Mouse (Mus musculus) T-cell, adult 2 months (primary cell): Measurements from ENCODE around the gene Dennd4b.
"Not testable (repeated sequence)": the region's sequence is repeated elsewhere in the genome, so short reads cannot be mapped to it uniquely, and the experiment has no call there.

Source experiments
- DNase-seq: peaks from one replicate; pipeline ENCODE4 v3.0.0; 2022; ENCODE audit warnings: low spot score

Dennd4b gene

DNA sequence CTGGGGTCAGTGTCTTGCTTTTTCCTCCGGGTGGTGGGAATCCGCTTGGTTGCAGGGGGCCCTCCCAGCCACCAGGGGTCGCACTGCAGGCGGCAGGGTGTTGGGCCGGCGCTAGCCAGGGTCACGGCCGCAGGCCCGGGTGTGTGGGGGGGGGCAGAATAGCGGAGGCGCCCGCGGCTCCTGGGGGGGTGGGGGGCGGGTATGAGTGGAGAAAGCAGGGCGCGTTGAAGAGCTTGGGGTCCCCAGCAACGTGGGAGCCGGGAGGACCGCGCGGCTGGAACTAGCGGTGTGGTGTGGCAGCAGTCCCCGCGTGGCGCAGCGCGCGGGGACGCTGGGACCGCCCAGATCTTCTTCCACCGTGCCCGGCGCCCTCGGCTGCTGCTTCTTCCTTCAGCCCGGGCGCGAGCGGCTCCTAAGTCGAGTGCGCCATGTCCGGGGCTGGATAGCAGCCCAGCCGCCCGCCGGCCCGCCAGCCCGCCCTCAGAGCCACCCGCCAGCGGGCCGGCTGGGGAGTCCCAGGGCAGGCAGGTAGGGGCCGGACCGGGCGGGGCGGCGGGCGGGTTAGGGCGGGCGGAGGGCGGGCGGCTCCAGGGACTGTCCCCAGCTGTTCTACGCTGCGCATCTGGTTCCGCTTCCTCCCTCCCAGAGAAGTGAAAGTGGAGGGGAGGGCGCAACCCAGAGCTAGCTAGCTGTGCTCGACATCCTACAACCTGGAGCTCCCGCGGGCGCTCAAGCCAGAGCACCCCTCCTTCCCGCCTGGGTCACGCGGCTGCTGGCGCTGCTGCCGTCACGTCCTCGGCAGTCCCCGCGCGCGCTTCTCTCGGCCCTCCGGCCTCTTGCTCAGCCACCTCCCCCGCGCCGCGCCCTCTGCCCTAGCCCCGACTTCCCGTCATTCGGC lies at the start of gene Dennd4b:
Dennd4b (plus strand) TSS at position 152 of the 898 bp plus-strand sequence.
- DNase-seq, result peak; percentile 91

DNA sequence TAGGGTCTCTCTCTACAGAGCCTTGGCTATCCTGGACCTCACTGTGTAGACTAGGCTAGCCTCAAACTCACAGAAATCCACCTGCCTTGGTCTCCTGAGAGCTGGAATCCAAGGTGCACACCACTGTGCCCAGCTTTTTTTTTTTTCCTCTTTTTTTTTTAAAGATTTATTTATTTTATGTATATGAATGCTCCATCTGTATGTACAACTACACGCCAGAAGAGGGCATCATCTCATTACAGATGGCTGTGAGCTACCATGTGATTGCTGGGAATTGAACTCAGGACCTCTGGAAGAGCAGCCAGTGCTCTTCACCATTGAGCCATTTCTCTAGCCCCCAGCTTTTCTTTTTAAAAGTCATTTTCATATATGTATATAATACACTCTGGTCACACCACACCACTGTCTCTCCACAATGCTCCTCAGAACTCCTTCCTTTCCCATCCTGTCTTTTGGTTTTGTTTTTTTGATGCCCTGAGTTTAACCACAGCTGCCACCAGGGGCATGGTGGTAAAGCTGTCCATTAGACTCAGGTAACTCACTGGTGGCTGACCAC lies 49.1 kb upstream of the Dennd4b start:
- no peak for DNase-seq

DNA sequence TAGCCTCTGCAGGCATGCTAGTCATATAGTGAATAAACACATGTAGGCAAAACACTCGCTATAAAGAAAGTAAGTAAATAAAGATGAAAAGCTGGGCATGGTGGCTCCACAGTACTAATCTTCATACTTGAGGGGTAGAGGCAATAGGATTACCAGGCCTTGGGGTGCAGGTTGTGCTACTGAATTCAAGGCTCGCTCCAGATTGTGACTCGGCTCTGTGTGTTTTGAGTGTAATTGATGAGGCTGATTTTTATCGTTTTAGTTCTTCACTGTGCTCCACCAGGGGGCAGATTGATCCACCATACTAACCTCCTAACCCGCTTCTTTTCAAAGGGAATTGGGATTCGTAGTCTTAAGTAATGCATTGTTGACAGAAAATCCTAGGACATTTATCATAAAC lies 44.9 kb upstream of the Dennd4b start:
- peak; percentile 53 for DNase-seq

DNA sequence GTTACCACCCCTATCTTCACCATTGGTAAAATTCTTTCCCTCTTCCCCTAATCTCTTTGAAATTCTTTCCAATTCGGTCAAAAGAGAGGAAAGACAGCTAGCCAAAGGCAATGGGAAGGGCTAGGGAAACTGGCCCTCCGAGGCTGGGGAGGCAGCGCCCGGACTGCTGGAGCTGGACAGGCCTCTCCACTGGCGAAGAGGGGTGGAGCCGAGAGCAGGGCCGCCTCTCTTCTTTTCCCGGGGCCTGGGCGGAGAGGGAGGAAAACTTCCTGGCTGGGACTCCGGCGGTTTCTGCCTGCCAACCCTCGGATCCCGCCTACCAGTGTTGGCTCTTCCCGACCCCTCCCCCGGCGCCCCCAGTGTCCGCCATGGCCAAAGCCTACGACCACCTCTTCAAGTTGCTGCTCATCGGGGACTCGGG lies 44.4 kb upstream of the Dennd4b start:
- no peak for DNase-seq

DNA sequence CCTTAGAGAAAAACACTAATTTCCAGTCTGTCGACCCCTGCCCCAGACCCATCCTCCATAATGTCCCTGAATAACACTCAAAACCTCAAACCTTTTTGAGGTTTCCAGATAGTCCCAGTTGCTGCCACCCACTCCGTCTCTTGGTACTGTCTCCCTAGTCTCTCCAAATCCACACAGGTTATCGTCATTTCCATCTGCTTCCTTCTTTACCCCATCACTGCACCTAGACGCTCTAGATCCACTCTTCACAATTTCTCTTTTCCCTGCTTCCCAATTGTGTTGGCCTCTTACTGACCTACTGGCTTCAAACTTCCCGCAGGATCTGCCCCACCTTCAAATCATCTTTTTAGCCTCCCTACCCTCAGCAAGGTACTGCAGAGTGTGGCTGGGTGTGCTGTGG lies 43.9 kb upstream of the Dennd4b start:
- DNase-seq, result no peak

DNA sequence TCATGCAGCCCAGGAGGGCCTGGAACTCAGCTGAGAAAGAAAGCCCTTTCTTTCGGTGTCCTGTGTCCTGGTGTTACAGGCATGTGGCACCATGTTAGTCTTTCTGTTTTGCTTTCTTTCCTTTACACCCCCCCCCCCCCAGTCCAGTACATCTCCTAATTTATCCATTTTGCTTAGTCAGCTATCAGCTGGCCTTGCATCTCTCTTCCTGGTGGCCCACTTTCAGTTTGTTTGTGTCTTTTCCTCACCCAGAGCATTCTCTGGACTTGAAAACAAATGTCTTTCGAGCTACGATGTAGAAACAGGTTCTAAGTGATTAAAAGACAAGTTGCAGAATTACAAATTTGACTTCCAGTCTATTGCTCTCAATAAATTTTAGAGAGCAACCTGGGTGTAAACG lies 42.5 kb upstream of the Dennd4b start:
- DNase-seq, result no peak

DNA sequence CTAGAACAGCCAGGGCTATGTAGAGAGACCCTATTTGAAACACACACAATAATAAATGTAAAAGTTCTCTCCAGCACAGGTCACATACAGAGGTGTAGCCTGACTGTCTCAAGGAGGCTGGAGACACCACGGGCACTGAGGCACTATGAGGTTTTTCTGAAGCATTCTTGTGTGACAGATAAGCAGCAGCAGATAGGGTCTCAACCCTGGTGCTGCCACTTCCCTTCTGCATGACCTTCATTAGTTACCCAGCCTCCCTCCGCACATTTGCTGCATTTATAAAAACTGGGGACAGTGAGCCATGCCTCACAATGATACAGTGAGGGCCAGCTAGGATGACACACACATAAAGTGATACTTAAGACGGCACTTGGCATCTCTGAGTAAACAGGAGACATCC lies 42.0 kb upstream of the Dennd4b start:
- no peak for DNase-seq

DNA sequence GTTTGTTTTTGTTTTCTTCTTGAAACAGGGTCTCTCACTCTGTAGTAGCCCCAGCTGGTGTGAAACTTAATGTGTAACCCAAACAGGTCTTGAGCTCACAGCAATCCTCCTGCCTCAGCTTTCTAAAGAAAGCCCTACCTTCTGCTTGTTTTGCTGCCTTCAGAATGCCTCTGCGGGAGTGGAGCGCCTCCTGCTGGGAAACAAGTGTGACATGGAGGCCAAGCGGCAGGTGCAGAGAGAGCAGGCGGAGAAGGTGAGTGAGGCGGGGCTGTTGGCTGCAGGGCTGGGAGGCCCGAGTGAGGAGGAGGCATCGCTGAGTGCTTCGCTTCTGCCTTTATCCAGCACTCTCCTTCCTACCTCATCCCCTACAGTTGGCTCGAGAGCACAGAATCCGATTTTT lies 40.7 kb upstream of the Dennd4b start:
- DNase-seq, result no peak

DNA sequence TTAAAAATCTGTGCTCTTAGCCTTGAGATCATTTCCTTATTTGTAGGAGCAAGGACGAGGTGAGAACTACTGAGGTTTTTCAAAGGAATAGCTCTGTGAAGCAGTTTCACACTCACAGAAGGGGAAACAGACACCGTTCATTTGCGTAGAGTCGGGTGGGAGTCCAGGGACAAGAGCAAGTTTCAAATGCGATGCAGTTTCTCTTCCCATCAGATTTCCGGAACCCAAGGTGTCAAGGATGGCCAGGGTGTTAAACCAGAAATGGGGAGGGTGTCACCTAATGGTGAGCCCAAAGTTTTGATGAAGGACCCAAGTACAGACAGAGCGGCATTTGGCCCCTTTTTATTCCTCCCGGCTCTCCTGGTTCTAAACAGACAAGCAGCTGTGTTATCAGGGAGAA lies 33.9 kb upstream of the Dennd4b start:
- DNase-seq, result no peak

DNA sequence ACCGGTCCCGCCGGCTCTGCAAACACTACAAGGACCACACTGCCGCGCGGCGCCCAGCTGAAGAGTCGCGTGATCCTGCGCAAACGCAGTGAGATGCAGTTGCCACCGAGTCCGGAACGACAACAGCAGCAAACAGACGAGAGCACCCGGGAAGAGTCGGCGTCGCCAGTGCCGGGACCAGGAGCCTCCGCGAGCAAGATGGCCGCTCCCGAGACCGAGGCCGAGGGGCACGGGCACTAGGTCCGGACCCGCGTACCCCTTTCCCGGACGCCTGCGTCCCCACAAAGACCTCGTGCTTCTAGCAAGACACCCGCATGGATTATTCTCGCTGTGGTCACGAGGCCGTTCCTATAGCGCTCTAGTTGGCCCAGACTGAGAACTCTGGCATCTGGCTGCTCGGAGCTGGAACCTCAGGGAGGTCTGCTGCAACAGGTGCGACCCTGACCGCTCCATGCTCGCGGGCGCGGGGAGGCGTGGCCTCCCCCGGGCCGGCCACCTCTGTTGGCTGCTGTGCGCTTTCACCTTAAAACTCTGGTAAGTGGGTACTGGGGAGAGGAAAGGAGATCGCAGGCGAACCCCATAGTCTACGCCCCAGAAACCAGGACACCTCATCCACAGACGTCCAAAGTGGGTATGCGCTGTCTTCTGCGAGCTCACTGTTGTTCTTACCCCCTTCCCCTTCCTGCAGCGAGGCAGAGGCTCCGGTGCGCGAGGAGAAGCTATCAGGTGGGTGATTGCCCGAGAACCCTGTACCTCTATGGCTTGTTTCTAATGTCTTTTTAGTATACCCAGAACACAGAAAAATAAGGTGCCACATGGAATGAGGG lies 33.3 kb upstream of the Dennd4b start, which contains the start of gene Jtb:
Jtb (plus strand) TSS at position 91 of the 827 bp plus-strand sequence.
- DNase-seq, result peak; percentile 93

DNA sequence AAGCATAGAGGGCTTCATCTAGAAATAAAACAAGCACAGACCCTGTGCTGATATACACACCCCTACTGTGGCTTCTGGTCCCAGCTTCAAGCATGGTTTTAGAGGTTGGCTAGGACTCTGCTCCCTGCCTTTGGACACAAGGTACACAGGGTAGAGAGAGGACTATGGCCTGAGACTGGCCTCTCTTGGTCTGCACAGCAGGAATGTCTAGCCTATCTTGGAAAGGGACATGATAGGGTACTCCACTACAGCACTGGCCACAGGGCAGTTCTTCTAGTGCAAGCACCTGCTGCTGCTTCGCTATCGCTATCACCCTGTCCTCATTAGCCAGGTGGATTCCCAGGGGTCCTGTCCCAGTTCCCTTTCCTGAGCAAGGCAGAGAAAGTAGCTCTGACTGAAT lies 23.7 kb upstream of the Dennd4b start:
- DNase-seq, result no peak

DNA sequence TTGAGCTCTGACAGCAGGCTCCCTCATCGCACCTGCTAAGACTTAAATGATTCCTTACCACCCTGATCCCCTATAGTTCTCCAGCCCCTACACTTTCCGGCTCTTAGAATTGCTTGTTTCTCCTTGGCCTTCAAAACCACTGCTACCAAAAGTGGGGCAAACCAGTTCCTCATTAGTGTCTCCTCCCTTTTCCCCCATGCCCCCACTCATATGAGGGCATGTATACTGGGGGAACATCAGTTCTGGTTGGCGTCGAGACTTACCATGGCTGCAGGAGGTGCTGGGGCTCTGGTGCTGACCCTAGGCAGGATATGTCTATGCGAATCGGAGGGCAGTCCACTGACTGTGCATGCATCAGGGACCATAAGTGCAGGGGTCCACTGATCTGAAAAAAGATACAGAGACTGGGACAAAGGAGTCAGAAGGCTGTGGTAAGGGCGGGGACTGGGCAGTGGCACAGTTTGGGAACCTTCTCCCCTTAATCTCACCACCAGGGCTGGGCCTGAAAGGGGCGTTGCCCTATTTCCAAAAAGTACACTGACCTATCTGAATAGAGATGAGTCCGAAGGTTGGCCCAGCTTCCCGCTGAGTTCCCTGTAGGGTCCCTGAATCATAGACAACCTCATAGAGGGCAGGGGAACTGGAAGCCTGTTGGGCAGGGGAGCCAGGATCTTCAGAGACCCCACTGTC lies 23.2 kb upstream of the Dennd4b start:
- DNase-seq, result no peak

DNA sequence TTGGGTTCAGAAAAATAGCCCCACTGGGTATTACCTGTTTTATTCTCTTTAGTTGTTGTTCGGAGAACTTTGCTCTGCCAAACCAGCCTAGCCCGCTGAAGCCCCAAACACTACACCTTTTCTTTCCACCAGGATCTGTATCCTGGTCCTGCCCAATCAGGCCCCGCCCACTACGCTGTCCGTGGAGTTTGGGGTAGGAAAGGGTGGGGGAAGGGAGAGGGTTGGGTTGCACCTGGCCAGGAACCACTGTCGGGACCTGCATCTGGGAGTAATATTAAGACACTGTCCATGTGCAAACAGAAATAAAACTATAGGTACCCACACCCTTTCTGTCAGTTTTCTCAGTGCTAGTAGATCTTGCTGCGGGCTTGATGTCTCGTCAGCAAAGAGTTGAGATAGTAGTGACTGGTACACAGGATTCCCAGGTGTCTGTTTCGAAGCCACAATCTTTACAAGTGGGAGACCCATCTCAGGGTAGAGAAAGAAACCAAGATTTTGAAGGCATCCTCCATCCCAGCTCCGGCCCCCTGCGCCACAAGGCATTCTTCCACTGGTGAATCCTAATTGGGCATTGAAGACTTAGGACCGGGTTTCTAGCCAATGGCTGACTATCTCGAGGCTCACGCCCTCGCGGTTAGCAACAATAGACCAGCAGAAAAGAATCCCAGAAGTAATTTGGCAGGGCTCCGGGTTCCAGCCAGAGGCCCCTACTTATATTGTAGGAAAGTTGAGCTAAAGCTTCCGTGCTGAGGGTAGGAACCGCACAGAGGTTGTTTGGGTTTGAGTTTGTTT lies 21.8 kb upstream of the Dennd4b start, which contains the start of gene Creb3l4:
Creb3l4 (minus strand) TSS at position 529 of the 792 bp plus-strand sequence.
- no peak for DNase-seq

DNA sequence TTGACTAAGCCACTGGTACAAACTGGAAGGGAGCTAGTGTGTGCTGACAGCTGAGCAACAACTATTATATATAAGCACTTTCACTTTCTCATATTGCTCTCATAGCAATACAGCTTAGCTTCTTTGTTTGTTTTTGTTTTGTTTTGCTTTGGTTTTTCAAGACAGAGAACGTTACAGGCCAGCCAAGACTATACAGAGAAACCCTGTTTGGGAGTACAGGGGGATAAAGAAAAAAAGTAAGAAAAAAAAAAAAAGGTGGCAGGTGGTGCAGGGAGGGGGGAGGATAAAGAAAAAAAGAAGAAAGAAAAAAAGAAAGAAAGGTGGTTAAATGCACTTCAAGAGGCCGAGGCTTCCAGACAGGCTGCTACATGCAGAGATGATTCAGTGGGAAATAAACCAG lies 19.6 kb upstream of the Dennd4b start:
- no peak for DNase-seq

DNA sequence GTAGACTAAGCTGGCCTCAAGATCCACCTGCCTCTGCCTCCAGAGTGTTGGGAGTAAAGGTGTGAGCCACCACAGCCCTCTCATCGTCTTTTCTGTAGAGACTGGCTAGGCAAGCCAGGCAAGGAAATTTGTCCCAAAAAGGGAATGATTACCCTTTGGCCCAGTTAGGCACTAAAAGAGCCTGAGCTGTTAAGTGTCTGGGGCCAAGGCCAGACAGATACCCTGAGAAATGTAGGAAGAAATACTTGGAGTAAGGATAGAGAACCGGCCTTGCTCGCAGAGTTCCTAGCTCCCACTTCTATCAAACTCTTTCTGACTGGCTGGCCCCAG lies 17.4 kb upstream of the Dennd4b start:
- no peak for DNase-seq

DNA sequence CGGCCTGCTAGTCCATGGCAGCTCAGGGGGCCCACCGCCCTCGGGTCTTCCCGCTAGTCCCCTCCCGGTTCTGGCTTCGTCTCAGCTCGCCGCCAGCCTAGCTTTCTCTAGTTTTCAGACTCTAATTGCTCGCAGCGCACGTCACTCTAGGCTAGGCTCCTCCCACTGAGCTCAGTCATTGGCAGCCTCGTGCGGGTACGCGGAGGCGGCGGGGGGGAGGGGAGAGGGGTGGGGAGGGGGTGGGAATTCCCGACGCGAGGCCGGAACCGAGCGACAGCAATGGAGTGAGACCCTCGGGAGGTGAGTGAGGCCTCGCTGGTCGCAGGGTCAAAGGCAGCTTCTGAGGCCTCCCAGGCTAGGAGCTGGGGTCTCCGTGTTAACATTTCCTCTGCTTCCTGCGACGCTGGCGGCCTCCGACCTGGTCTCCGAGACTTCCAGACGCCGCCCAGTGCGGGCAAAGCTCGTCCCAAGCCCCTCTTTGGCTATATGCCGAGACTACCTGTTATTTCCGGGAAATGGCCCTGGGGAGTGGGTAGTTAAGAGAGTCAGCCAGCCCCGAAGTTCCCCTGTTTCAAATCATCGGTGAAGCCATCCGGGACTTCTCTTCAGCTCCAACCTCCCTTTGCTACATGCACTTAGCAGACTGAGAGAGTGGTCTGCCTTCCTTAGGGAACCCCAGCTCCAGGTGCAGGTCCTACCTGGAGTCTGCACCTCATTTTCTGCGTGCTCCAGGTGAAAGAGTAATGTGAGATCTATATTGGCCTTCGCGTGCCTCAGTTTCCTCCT lies 16.8 kb upstream of the Dennd4b start, which contains the start of gene Slc39a1:
Slc39a1 (plus strand) TSS at position 213 of the 786 bp plus-strand sequence.
- peak; percentile 86 for DNase-seq

DNA sequence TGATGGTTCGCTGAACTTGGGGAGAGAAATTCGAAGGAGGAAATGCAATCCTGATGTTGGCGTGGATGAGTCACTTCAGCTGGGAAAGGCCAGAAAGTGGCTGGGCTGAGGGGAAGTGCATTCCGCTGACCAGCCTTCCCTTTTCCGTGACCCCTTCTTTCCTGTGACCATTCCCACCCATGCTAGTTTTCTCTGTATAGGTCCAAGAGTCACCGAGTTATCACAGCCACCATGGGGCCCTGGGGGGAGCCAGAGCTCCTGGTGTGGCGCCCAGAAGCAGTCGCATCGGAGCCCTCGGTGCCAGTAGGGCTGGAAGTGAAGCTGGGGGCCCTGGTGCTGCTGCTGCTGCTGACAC lies 16.3 kb upstream of the Dennd4b start:
- DNase-seq, result no peak

DNA sequence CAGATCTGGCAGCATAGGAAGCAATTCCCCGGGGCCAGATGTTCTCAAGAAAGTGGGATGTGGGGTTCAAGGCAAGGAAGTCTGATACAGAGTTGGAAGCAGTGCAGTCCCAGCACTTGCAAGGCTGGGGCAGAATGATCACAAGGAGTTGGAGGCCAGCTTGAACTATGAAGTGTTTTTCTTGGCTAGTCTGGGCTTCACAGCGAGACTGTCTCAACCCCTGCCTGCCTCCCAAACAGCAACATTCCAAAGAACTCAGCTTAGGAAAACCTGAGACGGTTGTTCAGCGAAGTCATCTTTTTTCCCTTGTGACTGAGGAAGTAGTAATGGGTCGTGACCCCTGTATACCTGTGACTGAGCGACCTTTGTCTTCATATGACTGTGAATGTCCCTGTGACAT lies 14.2 kb upstream of the Dennd4b start:
- DNase-seq, result no peak

DNA sequence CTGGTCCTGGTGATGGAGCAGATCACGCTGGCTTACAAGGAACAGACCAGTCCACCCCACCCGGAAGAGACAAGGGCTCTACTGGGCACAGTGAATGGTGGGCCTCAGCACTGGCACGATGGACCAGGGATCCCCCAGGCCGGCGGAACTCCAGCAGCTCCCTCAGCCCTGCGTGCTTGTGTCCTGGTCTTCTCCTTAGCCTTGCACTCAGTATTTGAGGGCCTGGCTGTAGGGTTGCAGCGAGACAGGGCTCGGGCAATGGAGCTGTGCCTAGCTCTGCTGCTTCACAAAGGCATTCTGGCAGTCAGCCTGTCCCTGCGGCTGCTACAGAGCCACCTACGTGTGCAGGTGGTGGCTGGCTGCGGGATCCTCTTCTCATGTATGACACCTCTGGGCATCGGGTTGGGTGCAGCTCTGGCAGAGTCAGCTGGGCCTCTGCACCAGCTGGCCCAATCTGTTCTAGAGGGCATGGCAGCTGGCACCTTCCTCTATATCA lies 13.2 kb upstream of the Dennd4b start:
- DNase-seq, result not testable (repeated sequence)

DNA sequence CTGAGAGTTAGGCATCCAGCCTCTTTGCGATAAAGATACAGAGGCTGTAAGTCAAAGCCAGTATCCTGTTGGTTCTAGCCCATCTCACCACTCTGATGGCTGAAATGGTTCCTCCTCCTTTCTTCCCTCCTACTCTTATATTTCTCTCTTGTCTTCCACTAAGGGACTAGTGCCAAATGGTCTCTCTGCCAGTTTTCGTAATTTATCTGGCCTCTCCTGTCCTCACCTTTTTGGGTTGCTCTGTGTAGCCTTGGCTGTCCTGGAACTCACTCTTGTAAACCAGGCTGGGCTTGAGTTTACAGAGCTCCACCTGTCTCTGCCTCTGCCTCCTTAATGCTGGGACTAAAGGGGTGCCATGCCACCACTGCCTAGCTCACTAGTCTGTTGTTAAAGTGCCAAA lies 12.3 kb upstream of the Dennd4b start:
- DNase-seq, result not testable (repeated sequence)
